Mouse (Mus musculus): ENCODE measurements around the gene Mup19. TPM values are rescaled to one million over a fixed set of nuclear protein-coding genes. Genes with fewer than 3 reads are reported as not detected.
"Not testable (repeated sequence)": the region's sequence is repeated elsewhere in the genome, so short reads cannot be mapped to it uniquely, and the experiment has no call there.

Mup19 gene
- polyA plus RNA-seq, 1 experiment from 2014 or later = not detected

DNA sequence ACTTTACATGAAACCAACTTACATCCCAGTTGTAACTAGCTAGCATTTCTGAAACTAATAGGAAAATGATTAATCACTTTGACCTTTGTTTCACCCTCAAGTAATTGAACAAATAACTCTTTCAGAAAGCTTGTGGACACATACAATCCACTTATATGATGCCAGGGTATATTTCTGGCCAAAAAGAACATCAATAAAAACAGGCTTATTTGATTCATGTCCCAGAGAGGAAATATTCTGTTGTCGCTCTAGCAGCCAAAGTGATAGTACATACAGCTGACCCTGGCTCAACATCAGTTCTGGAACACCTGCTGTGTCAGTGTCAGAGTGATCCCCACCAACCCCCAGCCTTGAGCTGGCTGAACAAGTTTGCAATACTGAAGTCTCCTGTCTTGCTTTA lies 2.2 kb upstream of the Mup19 start:
- H3K4me3 ChIP-seq (ENCODE audit: low read depth, low read length); DNase-seq (ENCODE audit: low spot score): not testable (repeated sequence)

More for the DNA sequence above, 2.2 kb upstream of the Mup19 start:
- ATAC-seq (replicated peaks; ENCODE audit: low FRiP score); H3K27me3 ChIP-seq (replicated peaks; ENCODE audit: control insufficient read depth, insufficient read depth, low read length); H3K4me1 ChIP-seq (replicated peaks; ENCODE audit: control insufficient read depth, insufficient read depth, low read length); H3K27ac ChIP-seq (ENCODE audit: low read depth, low read length); H3K4me2 ChIP-seq; H3K36me3 ChIP-seq (ENCODE audit: control insufficient read depth, insufficient read depth, low read length); H3K9me3 ChIP-seq (ENCODE audit: control insufficient read depth, low read length); H3K9ac ChIP-seq (ENCODE audit: low read depth, low read length): not testable (repeated sequence)
- 86% methylated on average over 1 of the region's 1 CpGs for WGBS

Other genes starting within 250 kb of the Mup19 start
- not detected in 2 replicates for gene Mup17, start 186.4 kb downstream of the Mup19 start, polyA plus RNA-seq (2014; fragmentation: Nextera tagmentation; extraction: Ambion mirVana)
- gene Mup18, start 108.1 kb downstream of the Mup19 start, polyA plus RNA-seq (2014; fragmentation: Nextera tagmentation; extraction: Ambion mirVana) = not detected in 2 replicates
- not detected in 2 replicates for gene Mup5, start 53.0 kb upstream of the Mup19 start, polyA plus RNA-seq (2014; fragmentation: Nextera tagmentation; extraction: Ambion mirVana)

All from liver, embryonic 11.5 days (tissue).